Mouse (Mus musculus): ENCODE measurements around the gene Tasp1.
"Not testable (repeated sequence)": the region's sequence is repeated elsewhere in the genome, so short reads cannot be mapped to it uniquely, and the experiment has no call there.

Gene Tasp1

DNA sequence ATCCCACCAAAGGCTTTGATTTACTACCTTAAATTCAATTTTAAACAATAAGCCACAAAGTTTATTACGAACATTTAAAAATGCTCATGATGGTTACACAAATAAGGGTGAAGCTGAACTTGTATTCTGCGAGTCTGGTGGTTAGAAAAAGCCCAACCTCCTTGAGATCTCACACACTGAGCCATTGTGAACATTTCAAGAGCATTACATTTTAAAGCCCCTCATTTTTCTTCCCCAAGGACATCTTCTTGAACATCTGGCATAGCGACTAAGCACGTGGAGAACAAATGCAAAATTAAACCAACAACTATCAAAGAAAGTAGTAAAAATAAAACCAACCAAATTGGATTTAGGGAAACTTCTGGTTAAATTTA, 182.4 kb downstream of the Tasp1 start:
- no peak for DNase-seq (ENCODE audit: low read depth, low spot score)

DNA sequence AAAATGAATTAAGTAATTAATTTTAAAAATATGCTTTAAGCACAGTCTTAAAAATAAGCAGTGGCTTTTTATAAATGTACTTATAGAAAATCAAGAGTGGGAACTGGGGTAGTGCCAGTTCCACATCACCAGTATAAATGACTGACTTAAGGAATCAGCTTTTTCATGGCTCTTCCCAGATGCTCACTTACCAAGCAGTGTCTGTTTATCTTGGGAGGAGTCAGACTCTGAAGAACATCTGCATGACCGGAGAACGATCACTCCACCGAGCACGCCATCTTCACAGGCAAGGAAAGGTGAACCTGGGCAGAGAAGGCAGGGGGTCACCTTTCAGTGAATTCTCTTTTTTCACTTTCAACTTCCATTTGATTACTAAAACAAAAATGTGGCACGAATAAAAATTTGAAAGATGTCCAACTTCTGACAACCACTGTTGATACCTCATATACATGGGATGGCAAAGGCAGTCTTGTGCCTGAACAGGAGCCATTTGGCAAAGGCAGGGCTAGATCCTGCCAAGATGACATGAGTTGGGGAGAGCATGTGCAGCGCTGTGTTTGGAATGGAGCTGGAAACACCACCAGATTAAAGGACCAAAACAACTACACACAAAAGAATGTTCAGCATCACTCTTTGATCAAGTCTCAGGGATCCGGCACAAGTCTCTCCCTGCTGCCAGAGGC, 182.9 kb downstream of the Tasp1 start:
- DNase-seq (ENCODE audit: low read depth, low spot score): peak; percentile 45

DNA sequence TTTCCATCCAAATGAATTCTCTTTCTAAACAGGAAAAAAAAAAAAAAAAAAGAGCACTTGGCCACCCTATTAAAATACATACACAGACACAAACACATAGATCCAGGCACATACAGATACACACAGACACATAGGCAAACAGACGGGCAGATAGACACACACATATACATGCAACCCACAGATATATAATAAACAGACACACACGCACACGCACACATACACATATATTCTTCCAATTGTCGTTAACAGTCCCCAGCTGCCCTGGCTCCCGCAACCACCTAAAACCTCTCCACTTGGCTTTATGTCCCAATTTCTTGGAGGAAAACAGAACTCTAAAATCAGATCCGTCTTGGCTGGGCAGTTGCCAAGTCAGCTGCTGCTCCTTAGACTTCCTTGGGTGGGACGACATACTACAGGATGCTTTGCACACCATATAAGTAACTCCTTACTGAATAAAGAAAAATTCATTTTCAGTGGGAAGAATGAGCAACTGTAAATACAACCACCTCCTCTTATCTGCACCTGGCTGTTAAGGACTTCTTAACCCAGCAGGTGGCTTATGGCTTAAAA, 188.5 kb downstream of the Tasp1 start:
- no peak for DNase-seq (ENCODE audit: low read depth, low spot score)

DNA sequence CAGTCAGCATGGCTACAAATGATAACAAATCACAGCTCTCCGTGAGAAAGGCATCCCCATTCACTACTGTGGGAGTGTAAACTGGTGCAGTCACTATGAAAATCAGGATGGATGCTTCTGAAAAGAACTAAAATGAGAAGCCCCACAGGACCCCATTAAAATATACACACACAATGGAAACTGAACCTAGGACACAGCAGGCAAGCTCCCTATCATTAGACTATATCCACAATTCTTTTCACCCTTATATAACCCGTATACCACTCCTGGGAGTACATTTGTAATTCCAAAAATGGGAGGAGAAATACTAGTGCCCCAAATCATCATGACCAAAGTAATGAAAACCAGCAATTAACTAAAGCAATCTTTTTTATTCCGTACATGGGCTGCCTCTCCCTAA, 190.7 kb downstream of the Tasp1 start:
- DNase-seq (ENCODE audit: low read depth, low spot score): no peak

DNA sequence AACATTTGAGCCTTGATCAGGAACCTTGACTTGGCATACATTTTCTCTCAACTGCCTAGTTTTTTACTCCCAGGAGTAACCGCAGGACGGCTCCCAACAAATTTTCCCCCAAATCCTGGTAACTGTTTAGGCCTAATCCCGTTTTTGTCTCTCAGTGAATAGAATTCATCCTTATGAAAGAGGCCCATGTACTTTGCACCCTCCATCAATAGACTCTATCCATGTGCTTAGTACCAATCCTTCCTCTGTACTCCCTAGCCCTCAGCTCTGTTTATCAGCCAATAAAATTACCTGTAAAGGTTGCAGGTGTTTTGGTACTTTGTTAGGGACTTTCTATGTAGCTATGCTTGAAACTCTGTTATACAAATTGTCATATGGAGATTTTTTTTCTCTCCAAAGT, 192.4 kb downstream of the Tasp1 start:
- DNase-seq (ENCODE audit: low read depth, low spot score): no peak

DNA sequence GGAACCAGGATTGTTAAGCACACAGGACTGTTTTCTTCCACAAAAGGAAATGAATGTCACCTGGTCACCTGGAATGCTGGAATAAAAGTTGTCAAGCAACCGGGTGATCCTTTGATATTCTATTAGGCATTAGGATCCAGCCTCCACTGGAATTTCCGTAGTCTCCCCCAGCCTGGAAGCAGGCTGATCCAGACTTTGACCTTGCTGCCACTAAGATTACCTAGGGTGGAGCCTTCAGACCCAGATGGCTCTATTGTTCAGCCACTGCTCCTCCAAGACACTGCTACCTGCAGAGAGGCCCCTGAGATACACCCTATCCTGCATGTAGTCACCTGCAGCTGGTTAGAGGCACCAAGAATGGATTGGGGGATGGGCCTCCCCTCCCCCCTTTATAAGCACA, 192.8 kb downstream of the Tasp1 start:
- no peak for DNase-seq (ENCODE audit: low read depth, low spot score)

DNA sequence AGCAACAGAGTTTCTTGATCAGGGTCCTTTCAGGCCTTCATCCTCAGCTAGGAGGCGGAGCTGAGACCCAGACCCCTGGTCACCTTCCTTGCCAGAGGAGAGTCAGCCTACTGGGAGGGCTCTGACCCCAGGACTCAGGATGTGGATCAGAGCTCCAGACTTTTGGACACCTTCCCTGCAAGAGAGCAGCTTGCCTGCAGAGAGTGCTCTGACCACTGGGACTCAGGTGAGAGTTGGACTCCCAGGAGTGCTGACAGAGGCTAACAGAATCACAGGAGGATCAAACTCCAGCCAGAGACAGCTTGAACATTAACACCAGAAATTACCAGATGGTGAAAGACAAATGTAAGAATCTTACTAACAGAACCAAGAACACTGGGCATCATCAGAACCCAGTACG, 197.5 kb downstream of the Tasp1 start:
- DNase-seq (ENCODE audit: low read depth, low spot score): not testable (repeated sequence)

DNA sequence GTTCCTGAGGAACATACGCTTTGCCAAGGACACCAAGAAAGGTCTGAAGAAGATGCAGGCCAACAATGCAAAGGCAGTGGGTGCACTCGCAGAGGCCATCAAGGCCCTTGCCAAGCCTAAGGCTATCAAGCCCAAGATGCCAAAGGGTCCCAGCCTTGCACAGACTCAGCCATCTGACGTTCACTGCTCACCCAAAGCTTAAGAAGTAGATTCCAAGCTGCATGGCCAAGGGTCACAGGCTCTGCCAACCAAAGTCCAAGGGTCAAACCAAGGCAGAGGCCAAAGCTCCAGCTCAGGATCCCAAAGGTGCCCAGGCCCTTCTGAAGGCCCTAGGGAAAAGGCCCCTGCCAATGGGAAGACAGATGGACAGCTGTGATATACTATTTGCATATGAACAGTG, 203.2 kb downstream of the Tasp1 start:
- DNase-seq (ENCODE audit: low read depth, low spot score): not testable (repeated sequence)

DNA sequence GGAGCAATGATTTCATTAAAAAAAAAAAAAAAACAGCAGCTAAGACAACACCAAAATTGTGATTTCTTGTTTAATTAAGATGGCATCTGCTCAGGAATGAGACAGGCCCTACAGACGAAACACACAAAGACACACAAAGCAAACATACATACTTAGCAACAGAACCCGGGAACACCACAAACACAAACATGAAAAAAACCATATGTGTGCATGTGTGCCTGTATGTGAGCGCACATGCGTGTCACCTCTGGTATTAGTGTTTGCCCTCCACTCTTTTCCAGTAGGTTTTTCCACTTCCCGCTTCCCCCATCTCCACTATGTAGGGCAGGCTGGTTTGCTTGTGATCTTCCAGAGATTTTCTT, 206.5 kb downstream of the Tasp1 start:
- no peak for DNase-seq (ENCODE audit: low read depth, low spot score)

DNA sequence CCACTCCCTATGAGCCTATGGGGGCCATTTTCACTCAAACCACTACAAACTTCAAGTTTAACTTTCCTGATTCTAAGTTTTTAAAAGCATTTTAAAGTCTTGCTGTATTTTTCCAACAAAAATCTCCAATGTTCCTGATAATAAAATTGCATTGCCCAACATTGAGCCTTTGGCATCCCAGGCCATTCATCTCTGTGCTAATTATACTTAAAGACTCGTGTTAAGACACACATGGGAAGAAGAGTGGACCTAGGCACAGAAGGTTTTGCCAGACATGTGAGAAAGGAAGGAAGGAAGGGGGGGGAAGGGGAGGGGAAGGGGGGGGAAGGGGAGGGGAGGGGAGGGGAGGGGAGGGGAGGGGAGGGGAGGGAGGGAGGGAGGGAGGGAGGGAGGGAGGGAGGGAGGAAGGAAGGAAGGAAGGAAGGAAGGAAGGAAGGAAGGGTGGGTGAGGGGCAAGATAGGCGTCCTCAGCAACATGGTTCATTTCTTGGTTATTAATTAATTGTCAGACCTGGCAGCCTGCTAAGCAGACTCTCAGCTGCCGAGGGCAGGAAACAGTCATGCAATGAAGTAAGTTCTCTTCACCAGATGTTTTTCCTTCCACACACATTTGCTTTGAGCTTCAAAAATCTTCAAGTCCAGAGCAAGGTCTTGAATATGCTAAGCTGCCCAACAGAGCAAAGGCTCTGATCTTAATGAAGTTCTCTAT, 207.0 kb downstream of the Tasp1 start:
- DNase-seq (ENCODE audit: low read depth, low spot score): no peak

DNA sequence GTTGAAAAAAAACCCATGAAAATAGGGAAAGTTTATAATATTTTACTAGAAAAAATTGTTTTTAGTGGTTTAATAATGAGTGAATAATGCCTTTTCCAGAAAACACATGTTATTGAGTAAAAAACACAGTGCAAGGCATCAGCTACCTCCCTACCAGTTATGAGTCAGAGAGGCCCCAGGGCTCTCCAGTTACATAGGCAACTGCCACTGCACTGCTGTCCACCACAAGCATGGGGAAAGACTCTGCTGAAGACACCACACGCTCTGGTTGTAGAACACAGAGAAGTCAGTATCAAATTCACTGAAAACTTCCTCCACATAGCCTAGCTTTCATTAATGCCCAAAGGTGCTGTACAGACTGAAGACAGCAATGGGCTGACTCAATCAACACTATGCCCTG, 217.0 kb downstream of the Tasp1 start:
- DNase-seq (ENCODE audit: low read depth, low spot score): peak; percentile 91

DNA sequence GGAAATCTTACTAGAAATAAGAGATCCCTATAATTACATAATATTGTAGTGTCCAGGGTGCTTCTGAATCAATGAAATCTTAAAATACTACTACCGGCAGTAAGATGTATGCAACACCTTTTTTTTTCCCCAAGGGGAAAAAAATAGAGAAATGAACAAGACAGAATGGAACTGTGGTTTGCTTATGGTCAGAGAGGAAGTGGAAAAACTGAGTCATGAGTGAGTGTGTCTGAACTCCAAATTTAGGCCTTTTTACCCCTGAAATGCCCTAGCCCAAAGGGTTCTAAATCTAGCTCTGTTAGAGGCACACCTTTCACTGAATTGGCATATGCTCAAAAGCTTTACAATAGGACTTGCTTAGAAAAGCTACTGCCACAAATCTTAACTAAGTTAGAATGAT, 225.2 kb downstream of the Tasp1 start:
- peak; percentile 95 for DNase-seq (ENCODE audit: low read depth, low spot score)

DNA sequence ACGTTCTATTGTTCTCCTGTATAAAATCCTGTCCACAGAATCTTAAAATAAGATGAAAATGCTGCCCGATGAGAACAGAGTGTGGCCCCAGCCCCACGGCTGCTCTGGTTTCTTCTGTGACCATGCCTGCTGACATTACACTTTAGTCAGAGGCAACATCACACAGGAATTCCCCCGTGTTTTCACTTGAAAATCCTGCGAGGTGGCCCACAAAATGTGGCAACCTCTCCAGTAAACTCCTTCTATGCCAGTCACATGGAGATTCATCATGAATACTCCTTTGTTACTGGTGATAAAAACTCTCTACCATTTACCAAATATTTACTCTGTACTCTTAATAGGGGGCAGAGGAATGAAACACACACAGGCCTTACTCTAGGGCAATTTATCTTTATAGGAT, 225.7 kb downstream of the Tasp1 start:
- peak; percentile 62 for DNase-seq (ENCODE audit: low read depth, low spot score)

DNA sequence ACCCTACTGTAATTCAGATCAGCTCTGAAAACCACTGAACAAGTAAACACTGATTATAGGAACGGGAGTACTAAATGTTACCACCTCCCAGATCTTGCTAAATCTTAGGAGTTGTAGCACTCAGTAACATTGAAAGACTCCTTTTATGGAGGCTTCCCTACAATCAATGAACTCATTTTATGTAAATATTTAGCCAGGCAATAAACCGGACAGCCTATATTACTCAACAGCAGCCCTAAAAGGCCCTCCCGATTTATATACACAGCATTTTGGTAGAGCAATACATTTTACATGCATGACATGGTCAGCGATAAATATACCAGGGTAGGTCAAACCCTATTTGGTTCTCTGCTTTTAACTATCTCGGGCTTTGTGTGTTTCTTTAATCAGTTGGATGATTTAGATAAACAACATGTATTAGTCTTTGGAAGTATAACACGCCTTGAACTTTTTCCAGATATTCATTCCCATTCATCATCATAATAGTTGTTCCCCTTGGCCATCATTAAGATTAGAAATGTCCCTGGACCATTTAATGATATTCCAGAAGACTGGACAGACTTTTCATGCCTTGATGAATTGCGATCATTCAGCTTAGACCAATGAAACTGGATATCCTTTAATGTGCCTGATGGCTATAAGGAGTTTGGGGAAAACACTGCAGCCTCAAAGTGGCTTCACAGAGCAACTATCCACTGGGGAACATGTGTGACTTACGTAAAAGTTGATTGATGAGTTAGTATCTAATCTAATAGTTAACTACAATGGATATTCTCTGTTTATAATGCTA, 244.8 kb downstream of the Tasp1 start:
- no peak for DNase-seq (ENCODE audit: low read depth, low spot score)

DNA sequence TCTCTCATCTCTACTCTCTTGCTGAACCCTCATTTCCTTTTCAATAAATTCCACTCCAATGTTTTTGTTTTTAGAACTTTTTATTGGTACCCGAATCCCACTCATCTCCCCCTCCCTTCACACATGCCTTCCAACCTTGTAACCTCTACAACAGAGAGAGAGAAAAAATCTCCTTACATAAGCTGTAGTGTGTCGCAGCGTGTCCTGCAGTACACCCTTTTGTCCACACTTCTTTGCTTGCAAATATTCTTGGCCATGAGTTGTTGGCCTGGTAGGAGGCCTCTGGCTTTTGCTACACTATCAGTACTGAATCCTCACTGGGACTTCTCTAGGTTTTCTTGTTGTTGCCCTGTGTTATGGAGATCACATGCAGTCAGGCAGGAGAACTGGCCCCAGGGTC, 249.3 kb downstream of the Tasp1 start:
- peak; percentile 15 for DNase-seq (ENCODE audit: low read depth, low spot score)

DNA sequence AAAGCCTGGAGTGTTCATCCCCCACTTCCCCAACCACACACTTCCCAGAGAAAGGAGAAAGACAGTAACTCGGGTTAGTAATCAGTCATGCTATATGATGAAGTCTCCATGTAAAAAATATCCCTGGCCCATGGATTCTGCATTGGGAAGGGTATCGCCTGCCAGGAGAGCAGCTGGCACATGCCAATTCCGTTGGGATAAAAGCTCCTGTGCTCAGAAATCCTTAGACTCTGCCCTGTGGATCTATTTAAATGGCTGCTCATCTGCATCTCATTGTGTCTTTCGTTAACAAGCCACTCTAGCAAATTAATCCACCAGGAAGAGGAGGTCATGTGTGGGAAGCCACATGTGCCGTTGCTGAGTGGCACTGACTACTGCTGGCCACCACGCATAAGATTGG, 258.7 kb downstream of the Tasp1 start:
- no peak for DNase-seq (ENCODE audit: low read depth, low spot score)

DNA sequence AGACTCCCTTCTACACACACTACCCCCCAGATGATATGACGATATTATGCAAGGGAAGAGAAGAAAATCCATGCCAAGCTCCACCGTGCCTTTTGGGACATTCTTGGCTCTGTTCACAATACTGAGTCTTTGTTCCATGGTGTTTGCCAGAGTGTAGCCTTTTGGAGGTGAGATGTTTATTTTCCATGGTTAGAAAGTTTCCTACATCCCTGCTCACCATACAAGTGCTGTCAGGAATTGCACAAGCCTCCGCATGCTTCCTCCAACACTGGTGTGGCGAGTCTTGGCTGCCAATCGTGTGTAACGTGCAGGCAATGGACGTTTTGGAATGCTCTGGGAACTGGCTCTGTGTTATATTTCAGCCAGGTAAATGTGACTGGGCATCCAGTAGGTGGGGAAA, 262.6 kb downstream of the Tasp1 start:
- no peak for DNase-seq (ENCODE audit: low read depth, low spot score)

DNA sequence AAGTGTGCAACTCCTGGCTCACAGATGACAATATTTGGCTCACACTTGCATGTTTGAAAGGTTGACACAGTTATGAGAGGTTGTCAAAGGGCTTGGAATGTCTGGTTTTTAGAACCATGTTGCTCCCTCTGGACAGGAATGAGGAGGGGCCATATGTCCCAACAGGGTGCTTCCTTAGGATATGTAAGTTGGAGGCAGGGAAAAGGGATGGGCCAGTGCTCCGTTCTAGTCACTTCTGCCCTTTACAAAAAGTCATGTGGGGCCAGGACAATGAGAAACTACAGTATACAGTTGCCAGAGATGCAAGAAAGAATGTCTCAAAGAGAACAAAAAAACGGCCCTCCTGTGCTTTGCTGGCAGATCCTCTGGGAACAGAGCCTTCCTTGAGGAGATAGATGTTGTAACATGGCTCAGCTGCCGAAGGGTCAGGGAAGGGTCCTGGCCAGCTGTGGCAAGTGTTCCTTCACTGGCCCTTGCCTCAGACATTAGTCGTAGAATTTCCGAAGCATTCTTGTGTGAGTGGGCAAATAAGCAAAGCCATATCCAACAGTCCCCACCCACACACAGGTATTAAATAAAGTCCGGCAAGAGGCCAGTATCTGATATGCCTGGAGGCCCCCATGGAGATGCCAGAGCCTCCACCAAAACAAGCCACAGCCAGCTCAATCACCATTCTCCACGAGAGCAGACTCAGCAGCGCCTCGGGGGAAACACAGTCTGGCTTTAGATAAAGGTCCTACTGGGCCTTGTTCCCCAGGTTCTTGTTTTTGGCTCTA, 274.1 kb downstream of the Tasp1 start:
- no peak for DNase-seq (ENCODE audit: low read depth, low spot score)

DNA sequence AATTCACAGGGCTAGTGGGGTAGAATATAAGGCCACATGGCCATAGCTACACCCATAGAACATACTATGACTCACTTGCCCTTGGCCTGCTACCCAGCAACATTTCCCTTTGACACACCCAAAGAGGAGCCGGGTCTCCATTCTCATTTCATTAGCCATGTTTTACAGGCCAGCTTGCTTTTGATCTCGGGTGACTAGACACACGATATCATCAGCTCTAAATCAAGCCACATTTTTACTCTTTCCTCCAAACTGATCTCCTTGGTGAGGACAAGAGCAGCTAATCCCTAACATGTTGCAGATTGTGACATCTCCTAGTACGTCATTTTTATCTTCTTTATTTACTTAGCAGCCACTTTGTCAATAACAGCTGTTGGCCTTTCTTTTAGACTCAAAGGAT, 277.9 kb downstream of the Tasp1 start:
- DNase-seq (ENCODE audit: low read depth, low spot score): peak; percentile 68

DNA sequence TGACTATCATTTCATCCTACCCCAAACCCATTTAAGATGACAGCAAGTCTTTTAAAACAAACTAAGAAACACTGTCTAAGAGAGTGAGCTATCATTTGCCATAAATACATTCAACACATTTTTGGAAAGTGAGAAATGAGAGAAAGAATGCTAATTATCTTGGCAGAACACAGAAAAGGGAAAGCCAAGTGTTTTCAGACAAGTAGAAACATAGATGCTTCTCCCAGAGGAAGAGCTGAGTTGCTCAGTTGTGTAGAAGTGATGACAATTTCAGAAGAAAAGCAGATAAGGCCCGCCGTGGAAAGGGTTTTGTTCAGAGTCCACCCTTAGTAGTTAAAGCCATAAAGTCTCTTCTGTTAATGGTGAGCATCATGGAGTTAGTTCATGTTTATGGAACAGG, 281.7 kb downstream of the Tasp1 start:
- no peak for DNase-seq (ENCODE audit: low read depth, low spot score)

DNA sequence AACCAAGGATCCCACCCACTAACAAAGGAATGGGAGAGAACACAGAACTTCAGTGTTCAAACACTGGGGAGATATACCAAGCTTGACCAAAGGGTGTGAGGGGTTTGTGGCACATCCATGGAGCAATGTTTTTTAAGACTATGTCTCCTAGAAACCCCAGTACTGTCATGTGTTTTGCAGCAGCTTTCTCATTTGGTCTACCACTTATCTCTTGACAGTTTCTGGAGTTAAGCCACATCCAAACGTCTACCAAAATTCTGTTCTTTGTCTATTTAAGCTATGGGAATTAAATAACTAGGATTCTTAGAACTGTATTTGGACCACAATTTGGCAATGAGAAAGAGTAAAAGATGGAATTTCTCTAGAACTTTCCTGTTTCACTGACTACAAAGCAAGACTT, 282.1 kb downstream of the Tasp1 start:
- DNase-seq (ENCODE audit: low read depth, low spot score): no peak
